Mouse (Mus musculus) Muller cell, postnatal 12 days (primary cell): ENCODE results near the gene Gm6525.

Source experiments
- DNase-seq: peaks from one replicate; pipeline ENCODE4 v3.0.0-alpha.2; 2015; ENCODE audit errors: inconsistent ontology term

Gene Gm6525

GRCm38 (mm10) chr3:84169393-84170005 lies 4.4 kb upstream of the Gm6525 start:
- no peak for DNase-seq

GRCm38 (mm10) chr3:84172406-84172805 lies 1.5 kb upstream of the Gm6525 start:
- DNase-seq: no peak

GRCm38 (mm10) chr3:84175337-84176315 lies 1.7 kb downstream of the Gm6525 start:
- DNase-seq: peak; percentile 73

- no peak for DNase-seq
These were observed 3.9 kb downstream of the Gm6525 start for GRCm38 (mm10) chr3:84177834-84178233.

GRCm38 (mm10) chr3:84180304-84180703 lies 6.4 kb downstream of the Gm6525 start:
- DNase-seq: no peak

GRCm38 (mm10) chr3:84181102-84181501 lies 7.2 kb downstream of the Gm6525 start:
- peak; percentile 44 for DNase-seq

GRCm38 (mm10) chr3:84181717-84182116 lies 7.8 kb downstream of the Gm6525 start:
- no peak for DNase-seq

GRCm38 (mm10) chr3:84189629-84190173 lies 15.8 kb downstream of the Gm6525 start:
- DNase-seq: no peak

GRCm38 (mm10) chr3:84190513-84191061 lies 16.7 kb downstream of the Gm6525 start:
- DNase-seq: no peak

- DNase-seq: no peak
These were observed 17.4 kb downstream of the Gm6525 start for GRCm38 (mm10) chr3:84191141-84191881.

GRCm38 (mm10) chr3:84193881-84194280 lies 20.0 kb downstream of the Gm6525 start:
- no peak for DNase-seq

GRCm38 (mm10) chr3:84198229-84198628 lies 24.3 kb downstream of the Gm6525 start:
- DNase-seq: no peak

- DNase-seq: peak; percentile 75
These were observed 25.6 kb downstream of the Gm6525 start for GRCm38 (mm10) chr3:84199516-84199915.

GRCm38 (mm10) chr3:84200559-84201420 lies 26.9 kb downstream of the Gm6525 start:
- peak; percentile 99 for DNase-seq

- no peak for DNase-seq
These were observed 30.7 kb downstream of the Gm6525 start for GRCm38 (mm10) chr3:84204640-84205039.

- DNase-seq: no peak
These were observed 31.7 kb downstream of the Gm6525 start for GRCm38 (mm10) chr3:84205650-84206049.

- no peak for DNase-seq
These were observed 32.2 kb downstream of the Gm6525 start for GRCm38 (mm10) chr3:84206106-84206505.

- DNase-seq: peak; percentile 74
These were observed 33.5 kb downstream of the Gm6525 start for GRCm38 (mm10) chr3:84207366-84207765.

- DNase-seq: no peak
These were observed 34.6 kb downstream of the Gm6525 start for GRCm38 (mm10) chr3:84208475-84208874.

- peak; percentile 73 for DNase-seq
These were observed 35.1 kb downstream of the Gm6525 start for GRCm38 (mm10) chr3:84208917-84209513.
